Comparison of ENCODE assay signal across 35 mouse cellular contexts in genomic region chr19:60495772-60496171, GRCm38 (mm10). TPM values are rescaled to one million over a fixed set of nuclear protein-coding genes. Genes with fewer than 3 reads are reported as not detected.
"Had no signal": no experiment of that assay in that cellular context is flagged by ENCODE, and none has a peak within 500 bp of the region (broad histone marks: within the 10 kb centered on the region; RNA-seq: fewer than 3 reads in every experiment).

No protein-coding gene starts in this region.

- H3K4me3 ChIP-seq: gastrocnemius, adult 2 months; heart, embryonic 13.5 days; heart, embryonic 15.5 days; hindbrain, embryonic 13.5 days; hindbrain, embryonic 15.5 days; layer of hippocampus, adult 2 months; left cerebral cortex, adult 2 months; limb, embryonic 10.5 days; limb, embryonic 12.5 days; liver, embryonic 13.5 days; liver, embryonic 15.5 days had no signal

- H3K4me1 ChIP-seq: heart, embryonic 13.5 days; heart, embryonic 15.5 days; hindbrain, embryonic 13.5 days; hindbrain, embryonic 15.5 days; limb, embryonic 10.5 days; limb, embryonic 12.5 days; liver, embryonic 13.5 days; liver, embryonic 15.5 days had no signal

- H3K9me3 ChIP-seq: heart, embryonic 13.5 days; heart, embryonic 15.5 days; hindbrain, embryonic 13.5 days; hindbrain, embryonic 15.5 days; limb, embryonic 10.5 days; limb, embryonic 12.5 days; liver, embryonic 13.5 days; liver, embryonic 15.5 days had no signal

- DNase-seq: gastrocnemius, adult 2 months; gastrocnemius, postnatal 14 days; gastrocnemius, postnatal 36 days; heart, adult 18-20 months; heart, postnatal 14 days; heart, postnatal 36 days; kidney, adult 18-20 months; kidney, adult 8-10 months; kidney, postnatal 10 days; kidney, postnatal 25 days; kidney, postnatal 4 days; liver; liver, embryonic 13.5 days had no signal

- H3K9ac ChIP-seq: heart, embryonic 13.5 days; heart, embryonic 15.5 days; hindbrain, embryonic 13.5 days; hindbrain, embryonic 15.5 days; limb, embryonic 12.5 days; liver, embryonic 13.5 days; liver, embryonic 15.5 days had no signal

- H3K36me3 ChIP-seq: heart, embryonic 13.5 days; heart, embryonic 15.5 days; hindbrain, embryonic 13.5 days; hindbrain, embryonic 15.5 days; limb, embryonic 10.5 days; limb, embryonic 12.5 days; liver, embryonic 13.5 days; liver, embryonic 15.5 days had no signal

- ATAC-seq: hindbrain, postnatal 0 days; intestine, postnatal 0 days had no signal

- H3K27me3 ChIP-seq: heart, embryonic 13.5 days; heart, embryonic 15.5 days; hindbrain, embryonic 13.5 days; hindbrain, embryonic 15.5 days; limb, embryonic 12.5 days; liver, embryonic 13.5 days; liver, embryonic 15.5 days had no signal

- H3K27ac ChIP-seq: gastrocnemius, adult 2 months; heart, embryonic 13.5 days; heart, embryonic 15.5 days; hindbrain, embryonic 13.5 days; hindbrain, embryonic 15.5 days; hindbrain, postnatal 0 days; layer of hippocampus, adult 2 months; left cerebral cortex, adult 2 months; limb, embryonic 10.5 days; limb, embryonic 12.5 days; liver, embryonic 13.5 days; liver, embryonic 15.5 days had no signal

- H3K4me2 ChIP-seq: heart, embryonic 11.5 days; heart, embryonic 13.5 days; heart, embryonic 15.5 days; hindbrain, embryonic 13.5 days; hindbrain, embryonic 15.5 days; limb, embryonic 12.5 days; liver, embryonic 11.5 days; liver, embryonic 13.5 days; liver, embryonic 15.5 days had no signal

RNA-seq across cellular contexts. Expression of gene Prlhr, which starts 27.7 kb away (rescaled TPM):
- total RNA-seq: gastrocnemius, adult 2 months; gastrocnemius, postnatal 14 days; gastrocnemius, postnatal 36 days; heart, adult 18-20 months; heart, postnatal 14 days; heart, postnatal 36 days; hematopoietic stem cell, adult 5-6 weeks; left cerebral cortex, adult 2 months; left cerebral cortex, postnatal 36 days had no signal
- polyA plus RNA-seq: gonadal fat pad, adult 2 months; heart, embryonic 11.5 days; heart, embryonic 13.5 days; heart, embryonic 15.5 days; heart, postnatal 0 days; hindbrain, embryonic 11.5 days; intestine, embryonic 14.5 days; intestine, postnatal 0 days; kidney, embryonic 14.5 days; kidney, embryonic 16.5 days; limb, embryonic 10.5 days; limb, embryonic 12.5 days; limb, embryonic 14.5 days; liver, embryonic 11.5 days; liver, embryonic 13.5 days; liver, embryonic 15.5 days had no signal
